In the genomic region with DNA sequence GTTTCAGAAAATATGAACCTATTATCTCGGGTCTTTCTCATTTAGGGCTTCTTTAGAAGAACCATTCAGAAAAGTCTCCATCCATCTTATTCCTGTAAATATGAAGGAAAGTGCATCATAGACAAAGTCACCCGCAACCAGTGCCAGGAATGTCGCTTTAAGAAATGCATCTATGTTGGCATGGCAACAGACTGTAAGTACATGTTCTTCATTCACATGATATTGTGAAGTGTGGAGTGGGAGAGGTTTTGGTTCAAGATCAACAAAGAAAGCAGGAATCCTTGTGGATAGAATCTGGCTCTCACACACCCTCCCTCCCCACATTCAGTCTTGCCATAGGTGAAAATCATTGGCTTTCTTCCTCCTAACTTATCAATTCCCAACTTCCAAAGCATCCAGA, we compare ENCODE assay signal across 13 mouse cellular contexts.
"Had no signal": no experiment of that assay in that cellular context is flagged by ENCODE, and none has a peak within 500 bp of the region (broad histone marks: within the 10 kb centered on the region; RNA-seq: fewer than 3 reads in every experiment).

No protein-coding gene starts in this region.

- H3K9ac ChIP-seq: kidney, embryonic 15.5 days; limb, embryonic 15.5 days; liver, embryonic 12.5 days; midbrain, embryonic 12.5 days; neural tube, embryonic 13.5 days had no signal

- H3K27ac ChIP-seq: kidney, embryonic 15.5 days; limb, embryonic 15.5 days; liver, embryonic 12.5 days; midbrain, embryonic 12.5 days; neural tube, embryonic 13.5 days had no signal

- H3K27me3 ChIP-seq: kidney, embryonic 15.5 days; limb, embryonic 15.5 days; liver, embryonic 12.5 days; midbrain, embryonic 12.5 days; neural tube, embryonic 13.5 days had no signal

- H3K4me1 ChIP-seq: kidney, embryonic 15.5 days; limb, embryonic 15.5 days; liver, embryonic 12.5 days; midbrain, embryonic 12.5 days; neural tube, embryonic 13.5 days had no signal

- H3K4me3 ChIP-seq: kidney, embryonic 15.5 days; limb, embryonic 15.5 days; liver, embryonic 12.5 days; midbrain, embryonic 12.5 days; neural tube, embryonic 13.5 days had no signal

- ATAC-seq: intestine, embryonic 16.5 days; liver, embryonic 12.5 days had no signal

- H3K4me2 ChIP-seq: kidney, embryonic 15.5 days; limb, embryonic 15.5 days; liver, embryonic 12.5 days; midbrain, embryonic 12.5 days; neural tube, embryonic 13.5 days had no signal

- DNase-seq: kidney, adult 2 months; kidney, postnatal 14 days; lung, postnatal 4 days; retina, postnatal 1 day; spleen, adult 18-20 months; thymus, adult 18-20 months; thymus, postnatal 14 days had no signal

- H3K9me3 ChIP-seq: kidney, embryonic 15.5 days; limb, embryonic 15.5 days; liver, embryonic 12.5 days; midbrain, embryonic 12.5 days; neural tube, embryonic 13.5 days had no signal

- H3K36me3 ChIP-seq: kidney, embryonic 15.5 days; limb, embryonic 15.5 days; liver, embryonic 12.5 days; midbrain, embryonic 12.5 days; neural tube, embryonic 13.5 days had no signal
